In genomic region chr2:112484886-112485285, GRCm38 (mm10) we compare ENCODE assay signal across 16 mouse cellular contexts. TPM values are rescaled to one million over a fixed set of nuclear protein-coding genes. Genes with fewer than 3 reads are reported as not detected.
DNase-seq lines count a peak whose midpoint lies in the region; ATAC-seq and TF ChIP-seq lines count a peak whose summit lies in the region.
"Had no signal": no experiment of that assay in that cellular context is flagged by ENCODE, and none has a peak within 500 bp of the region (broad histone marks: within the 10 kb centered on the region; RNA-seq: fewer than 3 reads in every experiment).

No protein-coding gene starts in this region.

- no peak overlapping the region for H3K9ac ChIP-seq in kidney, postnatal 0 days (ENCODE audit: low read depth, low read length)
- H3K9ac ChIP-seq in lung, embryonic 16.5 days (ENCODE audit: low read length): no peak overlapping the region
- H3K9ac ChIP-seq: embryonic facial prominence, embryonic 12.5 days; liver, embryonic 12.5 days had no signal

- no peak overlapping the region for H3K4me2 ChIP-seq in kidney, postnatal 0 days (ENCODE audit: low read length)
- no peak overlapping the region for H3K4me2 ChIP-seq in lung, embryonic 16.5 days (ENCODE audit: low read depth, low read length)
- H3K4me2 ChIP-seq: embryonic facial prominence, embryonic 12.5 days; liver, embryonic 12.5 days had no signal

- no peak for DNase-seq in kidney, postnatal 0 days (ENCODE audit: low spot score)
- DNase-seq in kidney, adult 9 months: no peak
- peak; percentile 53 for DNase-seq in R1 (ENCODE audit: low read depth, low spot score)
- peak; percentile 33 to 37 for DNase-seq in heart, adult 9 months (ENCODE audit: low spot score in 2 of 2)
- DNase-seq in Muller cell, postnatal 12 days (ENCODE audit: inconsistent ontology term): no peak
- DNase-seq in ovary, postnatal 14 days (ENCODE audit: low spot score): no peak
- no peak for DNase-seq in spleen, postnatal 14 days (ENCODE audit: low spot score in 2 of 2)
- DNase-seq: cerebellum, adult 9-10 months; right cerebral cortex, adult 18-20 months; thymus, postnatal 36 days had no signal

- no peak for TF ChIP-seq CTCF in kidney, postnatal 0 days (IDR thresholded peaks at IDR 0.05; ENCODE audit: low read depth)

- H3K27ac ChIP-seq in kidney, postnatal 0 days: no peak overlapping the region
- H3K27ac ChIP-seq in lung, embryonic 16.5 days (ENCODE audit: low read length): no peak overlapping the region
- H3K27ac ChIP-seq: embryonic facial prominence, embryonic 12.5 days; left cerebral cortex, adult 2 months; liver, embryonic 12.5 days; midbrain, embryonic 10.5 days had no signal

- no peaks in the 10 kb centered on the region for H3K36me3 ChIP-seq in kidney, postnatal 0 days (ENCODE audit: insufficient read depth, low read length)
- H3K36me3 ChIP-seq in lung, embryonic 16.5 days (ENCODE audit: control insufficient read depth, insufficient read depth, low read length): no peaks in the 10 kb centered on the region
- H3K36me3 ChIP-seq: embryonic facial prominence, embryonic 12.5 days; liver, embryonic 12.5 days; midbrain, embryonic 10.5 days had no signal

- H3K9me3 ChIP-seq in kidney, postnatal 0 days (replicated peaks; ENCODE audit: low read length): no peaks in the 10 kb centered on the region
- no peaks in the 10 kb centered on the region for H3K9me3 ChIP-seq in lung, embryonic 16.5 days (ENCODE audit: control insufficient read depth, low read length)
- H3K9me3 ChIP-seq: embryonic facial prominence, embryonic 12.5 days; liver, embryonic 12.5 days; midbrain, embryonic 10.5 days had no signal

- ATAC-seq in kidney, postnatal 0 days (replicated peaks; ENCODE audit: low FRiP score, low read depth): peak; percentile 62; the same call in 1 of the 2 replicates
- ATAC-seq in lung, embryonic 16.5 days (ENCODE audit: low read depth): peak; percentile 60
- ATAC-seq: liver, embryonic 12.5 days had no signal

- no peaks in the 10 kb centered on the region for H3K27me3 ChIP-seq in kidney, postnatal 0 days (ENCODE audit: insufficient read depth, low read length)
- no peaks in the 10 kb centered on the region for H3K27me3 ChIP-seq in lung, embryonic 16.5 days (ENCODE audit: control insufficient read depth, insufficient read depth, low read depth, low read length)
- H3K27me3 ChIP-seq: embryonic facial prominence, embryonic 12.5 days; liver, embryonic 12.5 days had no signal

- H3K4me3 ChIP-seq in kidney, postnatal 0 days (replicated peaks; ENCODE audit: low read depth, low read length): no peak overlapping the region
- H3K4me3 ChIP-seq in lung, embryonic 16.5 days (ENCODE audit: low read length): no peak overlapping the region
- H3K4me3 ChIP-seq: embryonic facial prominence, embryonic 12.5 days; left cerebral cortex, adult 2 months; liver, embryonic 12.5 days; midbrain, embryonic 10.5 days had no signal

- WGBS in kidney, postnatal 0 days: 78% methylated on average over 2 of the region's 2 CpGs
- WGBS in lung, embryonic 16.5 days: 39% methylated on average over 2 of the region's 2 CpGs

- no peaks in the 10 kb centered on the region for H3K4me1 ChIP-seq in kidney, postnatal 0 days (replicated peaks; ENCODE audit: insufficient read depth, low read length)
- 0 out of 2 replicates have a peak, but pooled peaks cover 3% of the 10 kb centered on the region for H3K4me1 ChIP-seq in lung, embryonic 16.5 days (replicated peaks; ENCODE audit: control insufficient read depth, insufficient read depth, low read length)
- H3K4me1 ChIP-seq: embryonic facial prominence, embryonic 12.5 days; liver, embryonic 12.5 days; midbrain, embryonic 10.5 days had no signal

RNA-seq across cellular contexts. Expression of gene Chrm5, which starts 4.3 kb away (rescaled TPM):
- not detected in 2 replicates for polyA plus RNA-seq in kidney, postnatal 0 days (2015; fragmentation: Nextera tagmentation; extraction: Ambion mirVana)
- 0.09 and 0.18 TPM in 2 replicates for polyA plus RNA-seq in lung, embryonic 16.5 days (2015; fragmentation: Nextera tagmentation; extraction: Ambion mirVana)
- polyA plus RNA-seq: embryonic facial prominence, embryonic 12.5 days; liver, embryonic 12.5 days; midbrain, embryonic 10.5 days; neural tube, embryonic 11.5 days had no signal

RNA-seq across cellular contexts. Expression of gene Aven, which starts 7.9 kb away (rescaled TPM):
- 5.4 and 6.2 TPM in 2 replicates for polyA plus RNA-seq in kidney, postnatal 0 days (2015; fragmentation: Nextera tagmentation; extraction: Ambion mirVana)
- polyA plus RNA-seq in lung, embryonic 16.5 days (2015; fragmentation: Nextera tagmentation; extraction: Ambion mirVana): 4.4 and 4.6 TPM in 2 replicates

RNA-seq across cellular contexts. Expression of gene Emc7, which starts 30.1 kb away (rescaled TPM):
- 31.8 and 32.8 TPM in 2 replicates for polyA plus RNA-seq in kidney, postnatal 0 days (2015; fragmentation: Nextera tagmentation; extraction: Ambion mirVana)
- 20.3 and 21.5 TPM in 2 replicates for polyA plus RNA-seq in lung, embryonic 16.5 days (2015; fragmentation: Nextera tagmentation; extraction: Ambion mirVana)

Comparison
In these comparisons a context has a peak if more than half of its experiments do, and no peak if none do; other contexts are left out.
1. DNase-seq: peak in R1 (single experiment) and heart, adult 9 months (2 of 2); none in kidney, postnatal 0 days (single experiment), kidney, adult 9 months (single experiment), Muller cell, postnatal 12 days (single experiment), ovary, postnatal 14 days (single experiment) and spleen, postnatal 14 days (0 of 2).